Mouse (Mus musculus): ENCODE measurements around the gene Kcnj10.

The Kcnj10 gene

DNA sequence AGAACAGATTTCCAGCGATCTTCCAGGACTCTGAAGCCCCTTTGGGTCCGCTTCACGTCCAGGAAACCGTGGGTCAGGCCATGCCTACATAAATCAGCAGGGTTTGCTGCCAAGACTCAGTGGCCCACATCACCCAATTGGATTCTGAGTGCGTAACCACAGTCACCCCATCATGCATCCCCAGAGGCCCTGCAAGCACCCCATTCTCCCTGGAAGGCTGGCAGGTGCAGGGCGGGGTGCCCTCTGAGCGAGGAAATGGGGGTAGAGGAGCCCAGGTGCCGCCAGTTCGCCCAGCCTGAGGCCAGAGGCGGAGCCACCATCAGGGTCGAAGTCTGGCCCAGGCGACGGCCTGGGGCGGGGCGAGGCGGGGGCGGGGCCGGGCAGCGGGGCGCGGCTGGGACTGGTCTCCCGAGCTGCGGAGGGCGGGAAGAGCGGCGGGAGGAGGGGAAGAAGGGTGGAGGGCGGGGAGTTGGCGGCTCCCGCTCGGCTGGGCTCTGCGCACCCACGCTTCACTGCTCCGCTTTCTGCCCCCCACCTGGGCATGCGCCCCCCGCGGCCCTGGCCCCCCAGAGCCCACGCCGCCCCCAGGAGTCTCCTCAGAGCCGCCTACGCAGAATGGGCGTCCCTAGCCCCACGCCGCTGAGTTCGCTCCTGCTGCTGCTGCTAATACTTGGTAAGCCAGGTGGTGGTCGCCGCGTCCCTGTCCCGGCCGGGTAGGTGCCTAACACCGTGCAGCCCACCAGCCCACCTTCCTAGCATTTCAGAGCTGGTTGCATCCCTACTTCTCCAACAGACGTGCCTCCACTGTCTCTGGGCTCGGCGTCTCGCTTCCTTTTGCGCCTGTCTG lies 28.9 kb upstream of the Kcnj10 start:
- peak; percentile 91 for DNase-seq (ENCODE audit: low read depth, low spot score)

DNA sequence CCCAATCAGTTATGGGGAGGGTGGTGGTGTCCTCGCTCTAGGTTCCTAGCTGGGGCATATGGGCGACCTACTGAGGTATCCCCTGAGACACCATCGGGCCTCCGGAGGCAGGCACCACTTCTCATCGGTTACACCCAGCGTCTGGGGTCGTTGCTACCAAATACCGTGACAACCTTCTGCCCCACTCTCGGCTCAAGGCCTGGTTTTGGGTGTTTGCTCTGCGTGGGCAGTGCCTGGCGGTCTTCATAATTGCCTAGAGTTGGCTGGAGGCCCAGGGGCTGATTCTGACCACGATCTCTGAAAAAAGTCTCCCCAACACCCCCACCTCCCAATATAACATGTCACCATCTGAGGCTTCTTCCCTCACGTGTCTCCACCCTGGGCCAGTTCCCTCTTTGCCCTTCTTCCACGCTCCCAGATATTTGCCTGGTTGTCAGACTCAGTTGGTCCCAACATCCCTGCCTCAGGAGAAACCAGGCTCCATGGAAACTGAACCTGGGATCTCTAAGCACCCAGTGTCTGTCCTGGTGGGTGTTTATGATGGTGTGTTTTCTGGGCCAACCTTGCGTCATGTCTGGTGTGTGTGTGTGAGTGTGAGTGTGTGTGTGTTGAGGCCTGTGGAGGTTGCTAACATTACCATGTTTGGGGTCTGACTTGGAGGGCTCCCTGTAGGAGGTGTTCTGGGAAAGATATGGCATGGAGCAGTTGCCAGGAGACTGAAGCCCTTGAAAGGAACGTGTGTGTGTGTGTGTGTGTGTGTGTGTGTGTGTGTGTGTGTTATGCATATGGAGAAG lies 28.0 kb upstream of the Kcnj10 start:
- peak; percentile 22 for DNase-seq (ENCODE audit: low read depth, low spot score)

DNA sequence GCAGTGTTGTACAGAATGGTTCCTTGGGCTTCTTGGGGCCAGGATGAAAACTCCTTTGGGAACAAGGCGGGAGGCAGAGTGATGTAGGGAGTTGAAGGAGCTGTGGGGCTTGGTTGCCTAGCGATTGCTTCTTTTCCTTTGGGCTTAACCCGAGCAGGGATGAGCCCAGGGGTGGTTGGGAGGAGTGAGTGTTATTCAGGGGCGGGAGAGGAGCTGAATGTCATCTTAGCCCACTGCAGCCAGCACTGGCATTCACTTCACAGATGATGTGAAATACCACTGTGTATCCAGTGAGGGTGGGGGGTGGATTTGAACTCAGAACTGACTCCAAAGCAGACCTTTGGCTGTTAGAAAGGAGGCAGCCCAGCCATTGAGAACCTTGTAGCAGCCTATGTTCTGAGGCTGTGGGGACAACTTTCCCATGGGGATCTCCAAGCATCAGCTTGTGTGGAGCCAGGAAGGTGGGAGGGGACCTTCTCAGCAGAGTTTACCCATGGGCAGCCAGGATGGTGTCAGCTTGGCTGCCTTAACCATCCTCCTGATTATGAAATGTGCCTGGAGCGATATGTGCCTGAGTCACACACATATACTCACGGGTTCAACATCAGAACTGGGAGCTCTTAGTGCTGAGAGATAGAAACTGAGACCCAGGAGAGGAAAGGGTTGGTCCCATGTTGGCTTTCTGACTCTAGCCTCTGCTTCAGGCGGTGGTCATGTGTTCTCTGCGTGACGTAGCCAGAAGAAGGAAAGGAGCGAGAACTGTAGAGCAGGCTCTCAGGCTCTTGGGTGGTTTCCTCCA lies 27.2 kb upstream of the Kcnj10 start:
- DNase-seq (ENCODE audit: low read depth, low spot score): no peak

DNA sequence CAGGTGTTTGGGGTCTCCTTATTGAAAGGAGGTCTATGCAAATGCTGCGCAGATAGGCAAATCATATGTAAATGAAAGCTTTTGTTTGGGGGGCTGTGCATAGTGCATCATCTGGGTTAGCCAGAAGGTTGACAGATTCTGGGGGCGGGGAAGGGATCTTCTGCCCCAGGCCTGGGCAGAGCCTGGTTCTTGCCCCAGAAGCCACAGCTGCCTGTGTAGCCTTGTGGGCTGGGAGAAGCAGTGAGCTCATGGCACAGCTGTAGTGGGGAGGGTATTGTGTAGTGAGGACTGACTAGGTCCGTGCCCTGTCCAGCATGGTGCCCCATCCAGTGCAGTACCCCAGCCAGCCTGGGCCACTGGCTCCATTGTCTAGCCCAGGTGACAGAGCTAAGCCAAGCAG lies 26.1 kb upstream of the Kcnj10 start:
- DNase-seq (ENCODE audit: low read depth, low spot score): no peak

DNA sequence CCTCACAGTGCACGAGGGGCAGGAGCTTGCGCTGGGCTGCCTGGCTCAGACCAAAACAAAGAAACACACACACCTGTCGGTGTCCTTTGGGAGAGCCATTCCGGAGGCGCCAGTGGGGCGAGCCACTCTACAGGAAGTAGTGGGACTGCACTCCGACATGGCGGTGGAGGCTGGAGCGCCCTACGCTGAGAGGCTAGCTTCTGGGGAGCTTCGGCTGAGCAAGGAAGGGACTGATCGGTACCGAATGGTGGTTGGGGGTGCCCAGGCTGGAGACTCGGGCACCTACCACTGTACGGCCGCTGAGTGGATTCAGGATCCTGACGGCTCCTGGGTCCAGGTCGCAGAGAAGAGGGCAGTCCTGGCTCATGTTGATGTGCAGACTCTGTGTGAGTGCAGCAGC lies 23.6 kb upstream of the Kcnj10 start:
- no peak for DNase-seq (ENCODE audit: low read depth, low spot score)

DNA sequence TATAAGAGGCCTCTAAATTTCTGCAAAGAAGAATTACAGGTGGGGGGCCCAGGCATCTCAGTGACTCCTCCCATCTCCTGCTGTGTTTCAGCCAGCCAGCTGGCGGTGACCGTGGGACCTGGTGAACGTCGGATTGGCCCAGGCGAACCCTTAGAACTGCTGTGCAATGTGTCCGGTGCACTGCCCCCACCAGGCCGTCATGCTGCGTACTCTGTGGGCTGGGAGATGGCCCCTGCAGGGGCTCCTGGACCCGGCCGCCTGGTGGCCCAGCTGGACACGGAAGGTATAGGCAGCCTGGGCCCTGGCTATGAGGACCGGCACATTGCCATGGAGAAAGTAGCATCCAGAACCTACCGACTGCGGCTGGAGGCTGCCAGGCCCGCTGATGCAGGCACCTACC lies 23.1 kb upstream of the Kcnj10 start:
- no peak for DNase-seq (ENCODE audit: low read depth, low spot score)

DNA sequence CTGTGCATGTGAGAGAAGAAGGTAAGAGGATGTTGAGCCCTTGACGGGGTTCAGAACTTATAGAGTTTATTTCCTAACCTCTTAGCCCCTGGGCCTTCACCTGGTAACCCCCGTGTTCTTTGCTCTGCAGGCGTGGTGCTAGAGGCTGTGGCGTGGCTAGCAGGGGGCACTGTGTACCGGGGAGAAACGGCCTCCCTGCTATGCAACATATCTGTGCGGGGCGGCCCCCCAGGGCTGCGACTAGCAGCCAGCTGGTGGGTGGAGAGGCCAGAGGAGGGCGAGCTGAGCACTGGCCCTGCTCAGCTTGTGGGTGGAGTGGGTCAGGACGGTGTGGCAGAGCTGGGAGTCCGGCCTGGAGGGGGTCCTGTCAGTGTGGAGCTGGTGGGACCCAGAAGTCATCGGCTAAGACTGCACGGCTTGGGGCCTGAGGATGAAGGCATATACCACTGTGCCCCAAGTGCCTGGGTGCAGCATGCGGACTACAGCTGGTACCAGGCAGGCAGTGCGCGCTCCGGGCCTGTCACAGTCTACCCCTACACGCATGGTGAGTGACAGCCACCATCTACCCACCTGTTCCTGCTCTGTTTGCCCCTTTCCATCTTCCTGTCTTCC lies 22.5 kb upstream of the Kcnj10 start:
- DNase-seq (ENCODE audit: low read depth, low spot score): no peak

DNA sequence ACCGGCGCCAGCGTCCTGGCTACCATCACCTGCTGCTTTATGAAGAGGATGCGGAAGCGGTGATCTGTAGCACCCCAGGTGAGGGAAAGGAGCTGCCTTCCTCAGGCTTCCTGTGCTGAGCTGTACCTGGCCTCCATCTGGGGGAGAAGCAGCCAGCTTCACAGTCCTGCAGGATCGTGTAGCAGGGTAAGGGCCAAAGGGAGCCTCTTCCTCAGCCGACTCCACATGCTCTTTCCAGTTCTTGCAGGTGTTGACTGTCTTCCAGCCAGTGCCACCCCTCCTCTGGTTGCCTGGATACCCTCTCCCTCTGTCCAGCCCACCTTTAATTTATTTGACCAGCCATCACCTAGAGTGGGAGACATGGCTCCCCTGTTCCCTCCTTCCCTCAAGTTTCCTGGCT lies 21.7 kb upstream of the Kcnj10 start:
- no peak for DNase-seq (ENCODE audit: low read depth, low spot score)

DNA sequence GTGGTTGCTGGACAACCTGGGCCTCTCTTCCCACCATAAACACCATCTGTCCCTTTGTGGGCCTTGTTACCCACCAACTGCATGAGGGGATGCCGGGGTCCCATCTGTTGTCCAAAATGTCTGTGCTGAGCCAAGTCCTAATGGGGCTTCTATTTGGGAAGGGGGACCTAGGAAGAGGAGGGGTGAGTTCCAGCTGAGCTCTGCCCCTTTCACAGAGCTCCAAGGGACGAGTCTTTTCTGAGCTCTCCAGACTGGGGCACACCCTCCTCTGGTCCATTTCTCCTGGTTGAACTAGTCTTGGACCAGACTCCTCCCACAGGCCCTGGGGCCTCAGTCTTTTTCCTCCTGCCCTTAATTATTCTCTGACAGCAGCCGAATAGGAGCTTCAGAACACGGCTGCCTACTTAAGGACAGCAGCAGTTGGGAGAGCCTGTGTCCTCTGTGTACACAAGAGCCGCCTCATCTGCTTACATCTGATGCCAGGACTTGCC lies 21.0 kb upstream of the Kcnj10 start:
- no peak for DNase-seq (ENCODE audit: low read depth, low spot score)

DNA sequence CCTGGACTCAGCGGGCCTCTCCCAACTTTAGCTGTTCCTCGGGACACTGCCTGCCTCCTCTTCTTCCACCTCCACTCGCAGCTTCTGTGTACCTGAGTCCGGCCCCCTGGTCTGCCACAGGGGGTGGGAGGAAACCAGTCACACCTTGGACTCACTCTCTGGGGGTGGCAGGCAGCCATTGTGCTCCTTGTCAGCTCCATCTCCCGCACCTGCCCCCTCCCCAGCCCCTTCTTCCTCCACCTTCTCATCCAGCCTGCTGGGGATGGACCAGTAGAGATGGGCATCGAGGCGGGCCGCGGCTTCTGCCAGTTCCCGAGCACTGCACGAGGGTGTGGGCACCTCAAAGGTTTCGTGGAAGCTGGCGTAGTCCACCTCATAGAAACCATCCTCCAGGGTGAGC lies 18.3 kb upstream of the Kcnj10 start:
- DNase-seq (ENCODE audit: low read depth, low spot score): no peak

DNA sequence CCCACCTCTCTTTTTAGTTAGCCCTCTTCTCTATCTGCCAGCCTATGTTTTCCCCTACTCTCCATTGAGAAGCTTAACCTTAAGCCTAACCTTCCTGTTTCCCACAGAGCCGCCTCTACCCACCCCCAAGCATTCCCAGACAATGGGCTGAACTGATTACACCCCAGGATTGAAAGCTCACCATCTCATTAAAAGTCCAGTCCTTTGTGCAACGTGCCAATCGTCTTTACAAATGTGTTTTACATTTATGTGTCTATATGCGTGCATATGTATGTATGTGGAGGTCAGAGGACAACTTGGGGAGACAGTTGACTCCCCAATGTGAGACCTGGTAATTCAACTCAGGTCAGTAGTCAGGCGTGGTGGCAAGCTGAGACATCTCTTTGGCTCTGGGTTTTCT lies 17.7 kb upstream of the Kcnj10 start:
- no peak for DNase-seq (ENCODE audit: low read depth, low spot score)

DNA sequence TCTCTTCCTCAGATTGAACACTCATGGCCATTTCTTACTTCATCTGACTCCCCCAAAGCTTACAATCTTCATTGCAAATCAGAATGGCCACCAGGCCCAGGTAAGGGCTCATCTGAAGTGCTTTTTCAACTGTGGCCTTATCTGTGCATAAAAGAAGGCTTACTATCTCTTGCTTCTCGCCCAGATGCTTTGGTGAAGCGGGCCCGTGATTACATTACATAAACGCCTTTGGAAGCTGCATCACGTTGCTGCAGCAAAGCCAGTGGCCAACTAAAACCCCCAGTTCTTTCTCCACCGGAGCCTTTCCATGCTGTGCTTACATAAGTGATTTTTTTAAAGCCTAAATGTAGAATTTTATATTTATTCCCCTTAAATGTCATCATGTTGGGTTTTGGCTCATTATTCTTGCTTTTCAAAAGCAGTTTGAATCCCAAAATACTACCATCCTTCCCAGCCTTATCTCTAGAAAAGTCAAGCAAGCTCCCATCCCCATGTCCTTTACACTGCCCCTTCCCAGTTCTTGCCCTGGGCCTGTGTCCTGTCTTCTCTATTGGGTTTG lies 17.1 kb upstream of the Kcnj10 start:
- no peak for DNase-seq (ENCODE audit: low read depth, low spot score)

DNA sequence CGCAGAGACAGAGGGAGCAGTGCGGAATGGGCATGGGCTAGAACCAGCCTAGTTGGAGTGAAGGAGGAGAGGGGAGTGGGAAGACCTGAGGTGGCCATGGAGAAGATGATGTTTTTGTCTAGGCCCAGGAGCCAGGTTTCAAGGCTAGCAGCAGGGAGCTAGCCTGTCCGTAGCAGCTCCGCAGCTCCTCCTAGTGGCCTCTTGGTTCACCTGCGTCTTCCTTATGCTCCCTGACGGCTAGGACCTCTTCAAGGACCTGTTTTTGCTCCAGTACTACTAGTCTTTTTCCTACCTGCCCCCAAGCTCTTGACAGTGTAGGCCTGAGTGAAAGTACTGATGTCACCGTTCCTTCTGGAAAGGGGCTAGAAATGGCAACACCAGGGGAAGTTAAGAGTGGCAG lies 16.3 kb upstream of the Kcnj10 start:
- peak; percentile 77 for DNase-seq (ENCODE audit: low read depth, low spot score)

DNA sequence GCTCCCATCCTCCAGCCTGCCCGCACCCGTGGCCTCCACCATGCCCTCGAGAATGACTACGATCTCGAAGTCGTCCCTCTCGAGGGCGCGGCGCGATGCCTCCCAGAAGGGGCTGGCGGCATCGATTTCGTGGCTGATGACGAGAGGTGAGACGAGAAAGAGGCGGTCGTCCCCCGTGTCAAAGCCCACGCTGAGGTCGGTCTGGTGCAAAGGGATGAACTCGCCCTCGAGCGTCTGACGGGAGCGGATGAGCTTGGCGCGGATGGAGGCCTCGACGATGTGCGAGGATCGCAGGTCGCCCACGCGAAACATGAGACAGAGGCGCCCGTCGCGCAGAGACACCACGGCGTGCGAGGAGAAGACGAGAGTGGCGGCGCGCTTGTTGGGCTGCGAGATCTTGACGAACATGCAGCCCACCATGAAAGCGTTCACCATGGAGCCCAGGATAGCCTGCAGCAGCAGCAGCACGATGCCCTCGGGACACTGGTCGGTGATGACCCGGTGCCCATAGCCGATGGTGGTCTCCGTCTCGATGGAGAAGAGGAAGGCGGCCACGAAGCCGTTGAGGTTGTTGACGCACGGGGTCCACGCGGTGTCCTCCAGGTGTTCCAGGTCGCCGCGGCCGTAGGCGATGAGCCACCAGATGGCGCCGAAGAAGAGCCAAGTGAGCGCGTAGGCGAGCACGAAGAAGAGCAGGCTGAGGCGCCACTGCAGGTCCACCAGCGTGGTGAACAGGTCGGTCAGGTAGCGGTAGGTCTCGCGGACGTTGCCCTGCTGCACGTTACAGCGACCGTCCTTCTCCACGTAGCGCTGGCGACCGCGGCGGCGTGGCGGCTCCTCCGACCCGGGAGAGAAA lies 15.1 kb upstream of the Kcnj10 start:
- no peak for DNase-seq (ENCODE audit: low read depth, low spot score)

DNA sequence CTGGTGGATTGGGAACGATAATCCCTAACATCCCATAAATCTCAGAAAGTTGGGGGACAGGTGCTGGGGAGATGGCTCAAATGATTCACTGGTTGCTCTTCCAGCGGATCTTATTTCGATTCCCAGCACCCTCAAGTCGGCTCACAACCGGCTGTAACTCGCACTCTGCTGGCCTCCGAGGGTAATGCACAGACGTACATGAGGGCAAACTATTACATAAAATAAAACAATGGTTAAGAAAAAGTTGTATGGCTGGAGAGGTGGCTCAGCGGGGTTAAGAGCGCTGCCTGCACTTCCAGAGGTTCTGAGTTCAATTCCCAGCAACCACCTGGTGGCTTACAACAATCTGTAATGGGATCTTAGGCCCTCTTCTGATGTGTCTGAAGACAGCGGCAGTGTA lies 14.3 kb upstream of the Kcnj10 start:
- no peak for DNase-seq (ENCODE audit: low read depth, low spot score)

DNA sequence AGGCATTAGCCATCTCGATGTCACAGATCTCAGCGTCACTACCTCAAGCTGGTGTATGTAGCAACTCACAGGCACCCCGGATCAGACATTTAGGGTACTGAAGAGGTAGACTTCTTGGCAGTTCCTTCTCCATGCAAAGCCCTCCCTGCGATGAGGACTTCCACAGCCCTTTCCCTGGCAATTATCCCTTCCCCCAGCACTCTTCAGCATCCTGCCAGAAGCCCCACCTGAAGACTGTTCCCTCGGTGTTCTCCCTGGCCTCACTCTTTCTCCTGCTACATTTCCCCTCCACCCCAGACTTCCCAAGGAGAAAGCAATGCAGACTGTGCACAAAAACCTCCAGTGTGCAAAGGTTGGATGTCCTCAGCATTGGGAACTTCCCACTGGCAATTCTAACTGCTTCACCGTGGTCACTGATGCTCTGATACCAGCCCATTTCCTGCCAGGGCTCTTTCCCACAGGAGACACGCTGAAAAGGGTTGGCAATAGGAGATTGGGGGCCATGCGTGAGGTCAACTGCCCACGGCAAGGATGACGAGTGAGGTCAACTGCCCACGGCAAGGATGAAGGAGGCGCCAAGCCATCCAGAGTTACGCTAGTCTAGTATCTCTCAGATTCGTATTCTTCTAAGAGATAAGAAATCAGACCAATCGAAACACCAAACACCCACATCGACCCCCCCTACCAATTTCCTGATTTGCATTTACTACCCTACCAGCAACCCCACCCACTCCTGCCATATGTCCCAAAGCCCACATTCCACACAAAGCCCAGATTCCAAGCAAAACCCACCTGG lies 13.6 kb upstream of the Kcnj10 start:
- no peak for DNase-seq (ENCODE audit: low read depth, low spot score)

DNA sequence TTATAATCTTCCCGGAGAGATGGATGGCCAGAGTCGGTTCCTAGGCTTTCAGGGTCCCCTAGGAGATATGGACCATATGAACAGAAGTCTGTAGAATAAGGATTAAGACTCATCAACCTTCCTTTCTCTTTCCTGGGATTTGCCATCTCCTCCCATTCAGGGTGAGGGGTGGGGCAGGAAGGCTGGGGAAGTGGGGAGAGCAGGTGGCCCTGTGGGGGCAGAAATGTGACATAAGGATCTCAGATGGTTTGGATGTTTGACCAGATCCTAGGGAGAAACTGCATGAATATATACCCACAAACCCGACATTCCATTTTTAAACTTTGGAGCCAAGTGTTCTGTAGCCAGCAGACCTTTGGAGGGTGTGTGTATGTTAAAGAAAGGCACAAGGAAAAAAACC lies 13.0 kb upstream of the Kcnj10 start:
- DNase-seq (ENCODE audit: low read depth, low spot score): no peak

DNA sequence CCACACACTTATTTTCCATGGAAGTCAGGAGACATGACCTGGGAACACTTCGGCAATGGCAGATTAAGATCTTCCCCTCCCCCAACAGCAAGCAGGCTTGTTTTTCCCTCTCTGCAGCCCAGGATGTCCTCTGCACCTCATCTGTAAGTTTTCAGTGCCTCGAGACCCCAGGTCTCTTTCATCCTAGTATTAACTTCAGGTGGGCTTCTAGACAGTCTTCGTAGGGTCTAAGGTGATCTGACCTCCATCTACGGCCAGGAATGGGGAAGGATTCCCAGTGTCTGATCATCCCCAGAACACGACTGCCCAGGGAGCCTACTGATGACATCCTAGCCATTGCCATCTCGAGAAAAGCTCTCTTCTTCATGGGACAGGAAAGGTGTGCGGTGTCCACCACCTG lies 12.5 kb upstream of the Kcnj10 start:
- DNase-seq (ENCODE audit: low read depth, low spot score): no peak

DNA sequence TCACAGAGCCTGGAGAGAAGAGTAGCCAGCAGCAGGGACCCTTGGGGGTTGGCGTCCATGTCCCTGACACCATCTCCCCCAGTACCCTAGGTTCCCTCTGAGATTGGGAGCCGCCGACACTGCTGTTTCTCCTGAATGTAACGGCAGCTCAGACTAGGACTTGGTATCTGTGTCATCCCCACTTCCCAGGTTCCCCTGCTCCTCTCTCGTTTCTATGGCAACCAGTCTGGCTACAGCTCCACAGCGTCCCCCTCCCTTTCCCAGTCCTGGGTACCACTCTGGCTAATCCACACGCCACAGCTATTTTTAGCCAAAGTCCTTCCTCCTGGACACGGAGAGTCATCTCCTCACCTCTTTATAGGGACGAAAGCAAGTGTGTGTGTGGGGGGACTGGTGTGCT lies 11.9 kb upstream of the Kcnj10 start, which contains the start of gene Kcnj9:
Gene Kcnj9, minus strand, starts transcription at position 188 of the 400 bp plus-strand sequence.
- no peak for DNase-seq (ENCODE audit: low read depth, low spot score)

All from A20 (cell line).